In genomic region chr3:19368998-19369397, GRCm38 (mm10) we compare ENCODE assay signal across 1 mouse cellular context.
TF ChIP-seq lines count a peak whose summit lies in the region.

No protein-coding gene starts in this region.

TF ChIP-seq in CH12.LX, 34 proteins besides CTCF, POLR2A, EP300 and RAD21 (continued from another document):
- peak; percentile 93 for TF ChIP-seq IRF4 (IDR thresholded peaks at IDR 0.05; ENCODE audit: low read depth, low read length)
- peak; percentile 48; the same call in 1 of the 2 replicates for TF ChIP-seq BHLHE40 (IDR thresholded peaks at IDR 0.05; ENCODE audit: low read depth, low read length)
- TF ChIP-seq ZC3H11A (IDR thresholded peaks at IDR 0.05; ENCODE audit: low read depth, low read length), result no peak
- TF ChIP-seq ZMIZ1 (IDR thresholded peaks at IDR 0.05; ENCODE audit: low read depth, low read length), result no peak
TF ChIP-seq in CH12.LX: peak in this region for 10.
